Mouse (Mus musculus) megakaryocyte, embryonic 14.5 days (primary cell): ENCODE results near the gene Gsdme. TPM values are rescaled to one million over a fixed set of nuclear protein-coding genes. Genes with fewer than 3 reads are reported as not detected.
A peak's percentile ranks its signal among the peaks of the same experiment; 100 is the strongest.

ENCODE experiments used
- H3K27me3 ChIP-seq: replicated peaks from 2 replicates; pipeline ENCODE3; 2012; ENCODE audit warnings: inconsistent platforms
- H3K36me3 ChIP-seq: replicated peaks from 2 replicates; pipeline ENCODE3; 2012; ENCODE audit warnings: low read length, inconsistent platforms, mixed read lengths
- H3K4me1 ChIP-seq: 2 replicates; pipeline ENCODE4 v1.6.1; 2012; ENCODE audit warnings: inconsistent platforms
- H3K4me3 ChIP-seq: replicated peaks from 2 replicates; pipeline ENCODE3; 2012; ENCODE audit warnings: moderate library complexity, mild to moderate bottlenecking, inconsistent platforms
- H3K9me3 ChIP-seq: 2 replicates; pipeline ENCODE4 v1.6.1; 2012; ENCODE audit warnings: inconsistent platforms
- FLI1 ChIP-seq: IDR thresholded peaks from 2 replicates; pipeline ENCODE4 v1.6.1; 2012; ENCODE audit warnings: low read length, inconsistent platforms, mixed read lengths
- GATA1 ChIP-seq: IDR thresholded peaks from 3 replicates; pipeline ENCODE4 v1.6.1; 2012; ENCODE audit warnings: mixed read lengths, low read length, inconsistent platforms, borderline replicate concordance
- polyA plus RNA-seq: library from polyadenylated mRNA; stranded (reverse); fragments of >175 nt; gene quantifications from 2 replicates; pipeline ENCODE4 v1.2.3, GENCODE M21; 2012; ENCODE audit warnings: low replicate concordance; ENCODE audit not compliant: insufficient read depth

The Gsdme gene
- polyA plus RNA-seq, 1 experiment = 1.5 TPM

- no peaks in the 10 kb centered on the region for H3K27me3 ChIP-seq
- peaks cover 98% of the 10 kb centered on the region for H3K4me1 ChIP-seq
- no peak for TF ChIP-seq FLI1
- no peak for TF ChIP-seq GATA1
- H3K9me3 ChIP-seq = no peaks in the 10 kb centered on the region
- peaks cover 75% of the 10 kb centered on the region for H3K36me3 ChIP-seq
- H3K4me3 ChIP-seq = no peak overlapping the region
Observed at GRCm38 (mm10) chr6:50223606-50224005, 40.1 kb downstream of the Gsdme start.

DNA sequence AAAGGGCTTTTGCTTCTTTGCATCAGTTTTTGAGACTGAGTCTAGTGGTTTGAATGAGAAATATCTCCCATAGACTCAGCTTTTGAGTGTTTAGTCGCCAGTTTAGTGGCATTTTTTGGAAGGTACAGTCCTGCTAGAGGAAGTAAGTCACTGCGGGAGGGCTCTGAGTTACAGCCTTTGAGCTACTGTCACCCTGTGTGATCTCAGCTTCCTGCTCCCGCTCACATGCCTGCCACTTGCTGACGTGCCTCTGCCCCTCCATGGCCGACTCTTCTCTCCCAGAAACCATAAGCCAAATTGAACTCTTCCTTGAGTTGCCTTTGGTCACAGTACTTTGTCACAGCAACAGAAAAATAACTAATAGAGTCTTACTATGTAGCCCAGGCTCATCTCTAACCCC lies 40.7 kb downstream of the Gsdme start:
- H3K4me1 ChIP-seq = peaks cover 94% of the 10 kb centered on the region
- no peak for TF ChIP-seq GATA1
- no peaks in the 10 kb centered on the region for H3K9me3 ChIP-seq
- peaks cover 81% of the 10 kb centered on the region for H3K36me3 ChIP-seq
- peak overlapping the region; percentile 38 for H3K4me3 ChIP-seq
- no peaks in the 10 kb centered on the region for H3K27me3 ChIP-seq

DNA sequence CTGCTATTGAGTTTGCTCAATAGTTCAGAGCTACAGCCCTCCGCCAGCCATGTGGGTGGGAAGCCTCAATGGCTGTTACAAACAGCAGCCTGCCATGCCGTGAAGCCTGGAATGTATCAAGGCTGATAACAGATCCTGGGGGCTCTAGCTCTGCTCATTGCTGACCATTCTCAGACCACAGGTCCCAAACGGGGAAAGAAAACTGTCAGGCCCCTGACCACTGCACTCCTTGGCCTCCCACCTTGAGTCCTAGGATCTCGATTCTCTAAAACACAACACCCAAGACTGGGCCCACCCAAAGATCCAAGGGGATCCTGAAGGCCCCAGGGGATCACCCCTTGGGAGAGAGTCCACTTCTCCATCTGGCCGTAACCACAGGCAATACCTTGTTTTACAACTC lies 41.3 kb downstream of the Gsdme start:
- Histone ChIP-seq H3K9me3 (no peaks in the 10 kb centered on the region), H3K4me1 (peaks cover 94% of the 10 kb centered on the region), H3K36me3 (peaks cover 84% of the 10 kb centered on the region), H3K4me3 (no peak overlapping the region), H3K27me3 (no peaks in the 10 kb centered on the region)
- TF ChIP-seq GATA1 (no peak), FLI1 (no peak)

DNA sequence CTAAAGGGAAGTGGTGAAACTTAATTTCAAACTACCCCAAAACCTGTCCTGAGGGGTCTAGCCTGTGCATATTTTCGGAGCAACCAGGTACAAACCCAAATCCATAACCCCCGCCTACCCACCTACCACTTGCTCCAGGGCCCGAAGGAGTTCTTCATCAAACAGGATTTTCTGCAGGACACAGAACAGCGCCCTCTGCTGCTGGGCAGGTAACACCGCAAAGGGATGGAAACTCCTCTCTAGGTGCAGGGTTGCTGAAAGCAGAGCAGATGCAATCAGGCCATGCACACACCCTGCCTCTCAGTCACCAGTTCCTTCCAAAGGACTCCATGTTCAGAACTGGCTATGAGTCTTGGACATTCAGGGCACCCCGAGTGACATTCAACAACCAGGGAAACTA lies 42.8 kb downstream of the Gsdme start:
- Histone ChIP-seq H3K9me3 (no peaks in the 10 kb centered on the region), H3K27me3 (no peaks in the 10 kb centered on the region), H3K4me1 (peaks cover 83% of the 10 kb centered on the region), H3K36me3 (peaks cover 88% of the 10 kb centered on the region), H3K4me3 (no peak overlapping the region)
- TF ChIP-seq GATA1 (no peak), FLI1 (no peak)

GRCm38 (mm10) chr6:50219066-50219465 lies 44.6 kb downstream of the Gsdme start:
- Histone ChIP-seq H3K9me3 (no peaks in the 10 kb centered on the region), H3K27me3 (no peaks in the 10 kb centered on the region), H3K4me1 (peaks cover 74% of the 10 kb centered on the region), H3K4me3 (no peak overlapping the region), H3K36me3 (peaks cover 94% of the 10 kb centered on the region)
- TF ChIP-seq FLI1 = no peak
- TF ChIP-seq GATA1 = no peak

DNA sequence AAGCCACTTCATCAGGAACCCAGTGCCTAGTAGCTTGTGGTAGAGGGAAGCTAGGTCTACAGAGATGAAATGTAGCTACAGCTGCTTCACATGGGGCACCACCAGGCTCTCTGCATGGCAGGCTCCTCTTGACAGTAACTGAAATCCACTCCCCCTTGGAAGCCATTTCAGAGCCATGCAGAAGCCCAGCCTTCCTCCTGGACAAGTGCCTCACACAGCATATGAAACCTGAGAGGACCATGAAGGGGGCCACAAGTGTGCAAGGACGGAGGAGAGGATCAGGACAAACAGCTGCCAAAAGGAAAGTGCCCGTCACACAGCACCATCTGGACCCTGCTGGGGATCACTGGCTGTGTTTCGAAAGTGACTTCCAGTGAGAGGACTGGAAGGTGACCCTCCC lies 45.0 kb downstream of the Gsdme start:
- Histone ChIP-seq H3K27me3 (no peaks in the 10 kb centered on the region), H3K9me3 (no peaks in the 10 kb centered on the region)
- TF ChIP-seq FLI1 (no peak), GATA1 (no peak)

DNA sequence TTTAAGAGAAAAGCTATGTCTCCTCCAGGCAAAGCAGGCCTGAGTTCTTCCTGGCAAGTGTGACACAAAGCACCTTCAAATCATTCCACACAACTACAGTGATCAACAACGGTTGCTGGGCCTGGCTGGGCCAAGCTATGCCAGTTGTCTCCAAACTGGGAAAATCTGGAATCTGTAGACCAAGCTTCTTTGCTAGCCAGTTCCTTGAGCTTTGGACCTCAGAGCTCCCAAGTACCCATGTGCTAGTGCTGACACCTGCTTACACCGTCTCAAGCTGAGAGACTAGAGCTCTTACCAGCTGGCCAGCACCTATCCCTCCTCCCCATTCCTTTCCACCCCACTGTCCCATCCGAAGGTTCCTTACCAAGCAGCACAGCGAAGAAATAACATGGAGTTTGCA lies 47.7 kb downstream of the Gsdme start:
- Histone ChIP-seq H3K4me1 (peaks cover 50% of the 10 kb centered on the region), H3K27me3 (no peaks in the 10 kb centered on the region), H3K4me3 (no peak overlapping the region), H3K36me3 (peaks cover 77% of the 10 kb centered on the region), H3K9me3 (no peaks in the 10 kb centered on the region)
- TF ChIP-seq GATA1 = no peak

More for the DNA sequence above, 45.0 kb downstream of the Gsdme start:
- Histone ChIP-seq H3K36me3 (peaks cover 94% of the 10 kb centered on the region), H3K4me1 (peaks cover 74% of the 10 kb centered on the region), H3K4me3 (no peak overlapping the region)

DNA sequence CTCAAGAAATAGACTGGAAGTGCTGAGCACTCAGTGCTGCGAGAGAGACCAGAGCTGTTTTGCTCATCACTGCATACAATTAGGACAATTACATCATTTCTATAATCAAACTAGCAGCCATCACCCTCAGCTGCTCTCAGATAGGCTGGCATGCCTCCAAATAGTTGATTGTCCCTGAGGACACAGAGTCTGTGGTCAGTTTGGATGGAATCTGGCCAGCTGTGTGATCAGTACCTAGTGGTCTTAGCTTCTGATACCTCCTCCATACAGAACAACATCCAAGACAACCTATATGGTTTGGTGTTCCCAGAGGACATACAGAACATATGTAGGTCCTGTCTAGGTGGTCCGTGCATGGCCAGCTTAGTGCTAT lies 48.3 kb downstream of the Gsdme start:
- Histone ChIP-seq H3K4me3 (no peak overlapping the region), H3K27me3 (no peaks in the 10 kb centered on the region), H3K9me3 (no peaks in the 10 kb centered on the region), H3K36me3 (peaks cover 72% of the 10 kb centered on the region), H3K4me1 (peaks cover 47% of the 10 kb centered on the region)
- no peak for TF ChIP-seq FLI1
- TF ChIP-seq GATA1 = no peak

GRCm38 (mm10) chr6:50214711-50215372 lies 48.8 kb downstream of the Gsdme start:
- TF ChIP-seq GATA1 (no peak), FLI1 (no peak)
- H3K4me1 ChIP-seq = peaks cover 49% of the 10 kb centered on the region
- no peaks in the 10 kb centered on the region for H3K9me3 ChIP-seq
- no peaks in the 10 kb centered on the region for H3K27me3 ChIP-seq
- no peak overlapping the region for H3K4me3 ChIP-seq
- H3K36me3 ChIP-seq = peaks cover 67% of the 10 kb centered on the region

GRCm38 (mm10) chr6:50205093-50205492 lies 58.6 kb downstream of the Gsdme start:
- H3K4me1 ChIP-seq = peaks cover 30% of the 10 kb centered on the region
- H3K36me3 ChIP-seq = peaks cover 67% of the 10 kb centered on the region
- no peaks in the 10 kb centered on the region for H3K9me3 ChIP-seq
- no peaks in the 10 kb centered on the region for H3K27me3 ChIP-seq
- TF ChIP-seq GATA1 (no peak), FLI1 (no peak)
- H3K4me3 ChIP-seq = no peak overlapping the region

DNA sequence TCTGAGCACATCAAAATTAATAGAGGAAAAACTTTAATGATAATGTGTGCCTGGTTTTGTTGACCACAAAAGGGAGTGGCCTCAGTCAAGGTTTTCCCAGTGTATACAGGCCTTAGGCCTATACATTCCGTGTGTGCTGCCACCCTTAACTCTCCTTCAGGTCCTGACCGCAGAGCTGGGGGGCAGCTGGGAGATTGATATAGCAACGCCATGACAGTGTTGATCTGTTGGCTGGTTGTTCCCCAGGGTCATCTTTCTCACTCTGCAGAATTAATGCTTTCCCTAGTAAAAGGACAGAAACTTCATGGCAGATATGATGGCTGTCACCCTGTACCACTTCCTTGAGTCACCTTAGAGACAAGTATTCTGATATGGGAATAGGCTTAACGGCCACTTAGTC lies 59.3 kb downstream of the Gsdme start:
- Histone ChIP-seq H3K27me3 (no peaks in the 10 kb centered on the region), H3K9me3 (no peaks in the 10 kb centered on the region), H3K4me1 (peaks cover 22% of the 10 kb centered on the region), H3K36me3 (peaks cover 72% of the 10 kb centered on the region), H3K4me3 (no peak overlapping the region)
- no peak for TF ChIP-seq FLI1
- TF ChIP-seq GATA1 = no peak
